Mouse (Mus musculus) embryo, embryonic 10.5 days (tissue): ENCODE results near the gene Rem1.
A peak's percentile ranks its signal among the peaks of the same experiment; 100 is the strongest.

ENCODE experiments used
- DNase-seq: peaks from one replicate; pipeline ENCODE4 v3.0.0-alpha.2; 2015; ENCODE audit warnings: low spot score

Rem1 gene

DNA sequence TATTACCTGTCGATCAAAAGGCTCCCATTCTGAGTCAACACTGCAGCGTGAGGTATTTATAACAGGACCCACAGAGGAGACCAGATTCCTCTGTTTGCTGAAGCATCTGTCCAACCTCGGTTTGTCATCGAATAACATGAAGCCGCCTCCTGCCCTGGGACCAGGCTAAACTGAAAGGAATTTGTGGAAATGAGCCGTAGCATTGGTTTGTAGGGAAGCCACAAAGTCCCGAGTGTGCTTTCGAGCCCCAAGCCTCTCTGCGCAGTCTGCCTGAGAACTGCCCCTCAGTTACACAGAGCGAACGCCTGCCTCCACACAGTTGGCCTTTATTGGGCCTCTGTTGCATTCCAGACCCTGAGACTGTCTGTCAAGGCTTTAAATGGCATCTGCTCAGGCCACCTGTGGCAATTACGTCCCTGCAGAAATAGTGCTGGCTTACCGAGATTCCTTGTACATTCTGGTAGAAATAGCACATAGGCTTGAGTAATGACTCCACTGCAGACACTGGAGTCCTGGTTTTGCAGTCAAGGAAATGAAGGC lies 48.6 kb downstream of the Rem1 start:
- no peak for DNase-seq

DNA sequence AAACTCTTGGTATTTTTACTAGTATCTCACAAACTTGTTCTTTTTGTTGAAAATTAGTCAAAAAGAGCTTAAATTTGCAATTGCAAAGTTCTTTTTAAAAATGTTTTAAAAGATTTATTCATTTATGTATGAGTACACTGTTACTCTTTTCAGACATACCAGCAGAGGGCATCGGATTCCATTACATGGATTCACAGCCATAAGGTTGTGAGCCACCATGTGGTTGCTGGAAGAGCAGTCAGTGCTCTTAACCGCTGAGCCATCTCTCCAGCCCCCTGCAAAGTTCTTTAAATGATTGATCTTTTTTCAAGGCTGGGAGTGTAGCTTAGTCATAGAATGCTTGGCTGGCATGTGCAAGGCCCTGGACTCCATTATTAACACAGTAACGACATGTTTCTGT lies 51.6 kb downstream of the Rem1 start:
- peak; percentile 72 for DNase-seq

DNA sequence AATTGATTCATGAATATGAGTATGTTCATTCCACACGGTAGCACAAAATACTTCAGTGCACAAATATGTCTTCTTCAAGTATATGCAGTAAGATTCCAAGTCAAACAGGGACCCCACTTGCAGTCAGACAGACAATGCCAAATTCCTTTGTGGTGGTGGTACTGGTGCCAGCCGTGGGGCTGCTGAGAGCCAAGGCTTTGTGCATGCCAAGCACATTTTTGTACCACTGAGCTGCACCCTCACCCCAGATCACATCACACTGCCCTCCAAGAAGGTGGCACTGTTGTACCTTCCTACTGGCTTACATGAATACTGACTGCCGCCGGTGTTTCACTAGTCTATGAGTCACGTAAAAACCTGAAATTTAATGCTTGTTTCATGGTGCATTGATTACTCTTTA lies 52.2 kb downstream of the Rem1 start:
- DNase-seq = no peak

DNA sequence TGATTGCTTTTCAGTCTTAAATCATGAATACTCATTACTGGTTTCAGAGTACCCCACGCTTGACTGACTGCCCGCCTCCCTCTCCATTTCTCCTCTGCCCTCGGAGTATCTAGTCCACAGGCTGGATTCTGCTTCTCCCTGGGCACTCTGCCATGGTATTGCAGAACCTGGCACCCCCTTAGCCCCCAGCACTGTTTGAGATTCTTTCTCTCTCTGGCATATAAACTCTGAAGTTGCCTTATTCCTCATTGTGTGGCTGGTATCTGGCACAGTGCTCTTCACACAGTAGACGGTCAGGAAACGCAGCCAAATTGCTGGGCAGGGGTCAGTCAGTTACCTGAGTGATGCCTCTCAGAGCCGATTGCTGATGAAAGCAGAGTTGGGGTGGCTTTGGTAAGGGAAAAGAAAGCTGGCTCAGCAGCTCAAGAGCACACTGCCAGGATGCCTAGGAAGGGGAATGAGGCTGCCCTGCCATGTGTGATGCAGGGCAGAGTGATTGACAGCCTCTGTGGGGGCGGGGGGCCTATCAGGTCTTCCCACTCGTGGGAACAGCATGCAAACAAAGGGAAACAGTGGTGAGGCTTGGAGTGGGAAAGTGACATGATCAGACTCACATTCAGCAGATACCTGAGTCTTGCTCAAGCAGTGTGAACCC lies 53.1 kb downstream of the Rem1 start:
- DNase-seq = no peak

DNA sequence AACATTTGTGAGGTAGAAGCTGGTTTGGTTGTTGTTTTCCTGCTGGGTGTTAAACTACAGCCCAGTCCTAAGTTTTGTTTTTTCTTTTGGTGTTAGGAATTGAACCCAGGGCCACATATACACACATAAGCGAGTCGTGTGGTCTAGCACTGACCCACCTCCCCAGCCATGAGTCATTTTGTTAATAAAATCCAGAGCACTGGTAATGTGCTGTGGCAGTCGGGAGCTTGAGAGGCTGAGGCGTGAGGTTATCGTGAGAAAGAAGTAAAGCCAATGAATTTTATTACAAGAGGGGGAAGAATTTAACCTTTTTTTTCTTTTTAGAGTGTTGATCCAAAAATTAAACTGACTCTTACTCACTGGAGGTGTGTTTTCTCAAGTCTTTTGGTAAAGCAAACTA lies 56.3 kb downstream of the Rem1 start:
- no peak for DNase-seq
